Mouse (Mus musculus): ENCODE data around the gene Eno2. TPM values are rescaled to one million over a fixed set of nuclear protein-coding genes. Genes with fewer than 3 reads are reported as not detected.

Gene Eno2
- polyA plus RNA-seq, 1 experiment, result 1.4 TPM

GRCm38 (mm10) chr6:124741842-124742241, 27.6 kb downstream of the Eno2 start:
- Histone ChIP-seq H3K4me1 (ENCODE audit: control insufficient read depth, insufficient read depth, low read length) (peaks cover 6% of the 10 kb centered on the region), H3K4me3 (replicated peaks; ENCODE audit: control insufficient read depth, low read depth, low read length) (no peak overlapping the region), H3K27ac (ENCODE audit: control insufficient read depth, insufficient read depth, low read depth, low read length, poor library complexity) (peak overlapping the region; percentile 85)
- TF ChIP-seq POLR2A (IDR thresholded peaks at IDR 0.05; ENCODE audit: borderline replicate concordance, control insufficient read depth, low read depth, low read length) (no peak), CTCF (IDR thresholded peaks at IDR 0.05; ENCODE audit: control insufficient read depth, insufficient read depth, low read length) (no peak)
- 83% methylated on average over 3 of the region's 3 CpGs for WGBS

- peak within 1 kb of the TSS; percentile 83 for H3K4me3 ChIP-seq (replicated peaks; ENCODE audit: control insufficient read depth, low read depth, low read length)
- TF ChIP-seq POLR2A (IDR thresholded peaks at IDR 0.05; ENCODE audit: borderline replicate concordance, control insufficient read depth, low read depth, low read length) (peak; percentile 56), CTCF (IDR thresholded peaks at IDR 0.05; ENCODE audit: control insufficient read depth, insufficient read depth, low read length) (no peak)
- peaks cover 6% of the 10 kb centered on the region for H3K4me1 ChIP-seq (ENCODE audit: control insufficient read depth, insufficient read depth, low read length)
- H3K27ac ChIP-seq (ENCODE audit: control insufficient read depth, insufficient read depth, low read depth, low read length, poor library complexity), result peak within 1 kb of the TSS; percentile 97
- WGBS, result under 1% methylated on average over 41 of the region's 41 CpGs
Observed at GRCm38 (mm10) chr6:124740888-124741761, 28.3 kb downstream of the Eno2 start, which contains the start of gene Grcc10. Gene Grcc10, minus strand, starts transcription at chr6:124741374.

- TF ChIP-seq POLR2A (IDR thresholded peaks at IDR 0.05; ENCODE audit: borderline replicate concordance, control insufficient read depth, low read depth, low read length) (no peak), CTCF (IDR thresholded peaks at IDR 0.05; ENCODE audit: control insufficient read depth, insufficient read depth, low read length) (peak; percentile 44)
- WGBS, result 1% methylated on average over 29 of the region's 29 CpGs
- Histone ChIP-seq H3K4me3 (replicated peaks; ENCODE audit: control insufficient read depth, low read depth, low read length) (peak overlapping the region; percentile 83), H3K4me1 (ENCODE audit: control insufficient read depth, insufficient read depth, low read length) (peaks cover 6% of the 10 kb centered on the region), H3K27ac (ENCODE audit: control insufficient read depth, insufficient read depth, low read depth, low read length, poor library complexity) (peak overlapping the region; percentile 97)
Observed at GRCm38 (mm10) chr6:124740211-124740887, 29.1 kb downstream of the Eno2 start.

GRCm38 (mm10) chr6:124739231-124739796, 30.2 kb downstream of the Eno2 start:
- TF ChIP-seq CTCF (IDR thresholded peaks at IDR 0.05; ENCODE audit: control insufficient read depth, insufficient read depth, low read length), result no peak
- no peak for TF ChIP-seq POLR2A (IDR thresholded peaks at IDR 0.05; ENCODE audit: borderline replicate concordance, control insufficient read depth, low read depth, low read length)
- H3K4me1 ChIP-seq (ENCODE audit: control insufficient read depth, insufficient read depth, low read length), result peaks cover 8% of the 10 kb centered on the region
- H3K4me3 ChIP-seq (replicated peaks; ENCODE audit: control insufficient read depth, low read depth, low read length), result no peak overlapping the region
- WGBS, result 78% methylated on average over 10 of the region's 10 CpGs
- peak overlapping the region; percentile 55 for H3K27ac ChIP-seq (ENCODE audit: control insufficient read depth, insufficient read depth, low read depth, low read length, poor library complexity)

- WGBS, result 12% methylated on average over 15 of the region's 15 CpGs
- H3K4me3 ChIP-seq (replicated peaks; ENCODE audit: control insufficient read depth, low read depth, low read length), result peak within 1 kb of the TSS; percentile 31
- TF ChIP-seq CTCF (IDR thresholded peaks at IDR 0.05; ENCODE audit: control insufficient read depth, insufficient read depth, low read length), result no peak
- no peak for TF ChIP-seq POLR2A (IDR thresholded peaks at IDR 0.05; ENCODE audit: borderline replicate concordance, control insufficient read depth, low read depth, low read length)
- peaks cover 8% of the 10 kb centered on the region for H3K4me1 ChIP-seq (ENCODE audit: control insufficient read depth, insufficient read depth, low read length)
- H3K27ac ChIP-seq (ENCODE audit: control insufficient read depth, insufficient read depth, low read depth, low read length, poor library complexity), result peak within 1 kb of the TSS; percentile 55
Observed at GRCm38 (mm10) chr6:124738511-124739023, 30.9 kb downstream of the Eno2 start, which contains the start of gene Ptpn6. Gene Ptpn6, minus strand, starts transcription at chr6:124738714.

GRCm38 (mm10) chr6:124737040-124737439, 32.4 kb downstream of the Eno2 start:
- Histone ChIP-seq H3K27ac (ENCODE audit: control insufficient read depth, insufficient read depth, low read depth, low read length, poor library complexity) (no peak overlapping the region), H3K4me3 (replicated peaks; ENCODE audit: control insufficient read depth, low read depth, low read length) (no peak overlapping the region), H3K4me1 (ENCODE audit: control insufficient read depth, insufficient read depth, low read length) (peaks cover 11% of the 10 kb centered on the region)
- 85% methylated on average over 11 of the region's 11 CpGs for WGBS
- TF ChIP-seq CTCF (IDR thresholded peaks at IDR 0.05; ENCODE audit: control insufficient read depth, insufficient read depth, low read length) (no peak), POLR2A (IDR thresholded peaks at IDR 0.05; ENCODE audit: borderline replicate concordance, control insufficient read depth, low read depth, low read length) (no peak)

GRCm38 (mm10) chr6:124734417-124734816, 35.1 kb downstream of the Eno2 start:
- WGBS, result 59% methylated on average over 3 of the region's 3 CpGs

More at GRCm38 (mm10) chr6:124734417-124734816, 35.1 kb downstream of the Eno2 start:
- H3K4me1 ChIP-seq (ENCODE audit: control insufficient read depth, insufficient read depth, low read length), result peaks cover 10% of the 10 kb centered on the region
- H3K4me3 ChIP-seq (replicated peaks; ENCODE audit: control insufficient read depth, low read depth, low read length), result no peak overlapping the region
- TF ChIP-seq CTCF (IDR thresholded peaks at IDR 0.05; ENCODE audit: control insufficient read depth, insufficient read depth, low read length) (no peak), POLR2A (IDR thresholded peaks at IDR 0.05; ENCODE audit: borderline replicate concordance, control insufficient read depth, low read depth, low read length) (no peak)
- no peak overlapping the region for H3K27ac ChIP-seq (ENCODE audit: control insufficient read depth, insufficient read depth, low read depth, low read length, poor library complexity)
